Mouse (Mus musculus) hindbrain, embryonic 13.5 days (tissue): ENCODE measurements at regions not wholly inside any gene's neighbourhood (a gene's known extent, or its start where the extent isn't known, plus 50 kb on each side); places are given as distances from the start of the nearest gene placed in this dataset.

ENCODE experiments used
- ATAC-seq: fragments of 200-750 bp; cut with Nextera tagmentation; 2 replicates; pipeline ENCODE4 v1.8.0; 2017; ENCODE audit warnings: moderate TSS enrichment; ENCODE audit not compliant: low FRiP score
- H3K27ac ChIP-seq: fragments of 300-500 bp; sonication (generic); 2 replicates; pipeline ENCODE4 v1.5.1; 2015; ENCODE audit warnings: inconsistent platforms, mild to moderate bottlenecking, moderate library complexity
- H3K27me3 ChIP-seq: fragments of 300-500 bp; sonication (generic); 2 replicates; pipeline ENCODE4 v1.6.1; 2015; ENCODE audit warnings: mild to moderate bottlenecking, inconsistent platforms
- H3K36me3 ChIP-seq: fragments of 300-500 bp; sonication (generic); 2 replicates; pipeline ENCODE4 v1.6.1; 2015; ENCODE audit warnings: mild to moderate bottlenecking, inconsistent platforms
- H3K4me1 ChIP-seq: fragments of 300-500 bp; sonication (generic); replicated peaks from 2 replicates; pipeline ENCODE4 v1.6.1; 2015; ENCODE audit warnings: inconsistent platforms
- H3K4me2 ChIP-seq: fragments of 300-500 bp; sonication (generic); 2 replicates; pipeline ENCODE4 v1.6.1; 2015; ENCODE audit warnings: inconsistent platforms, mild to moderate bottlenecking, moderate library complexity
- H3K4me3 ChIP-seq: fragments of 300-500 bp; sonication (generic); 2 replicates; pipeline ENCODE4 v1.5.1; 2015; ENCODE audit warnings: mild to moderate bottlenecking, inconsistent platforms
- H3K9ac ChIP-seq: fragments of 300-500 bp; sonication (generic); 2 replicates; pipeline ENCODE4 v1.6.1; 2015; ENCODE audit warnings: mild to moderate bottlenecking, inconsistent platforms
- H3K9me3 ChIP-seq: fragments of 300-500 bp; sonication (generic); 2 replicates; pipeline ENCODE4 v1.6.1; 2016; ENCODE audit warnings: inconsistent platforms
- WGBS: fragments of 180-500 bp; shearing (Covaris S2); methylation state at CpG from one replicate; pipeline ENCODE4 v1.1.7; 2015; 5-methylcytosine and 5-hydroxymethylcytosine counted together

DNA sequence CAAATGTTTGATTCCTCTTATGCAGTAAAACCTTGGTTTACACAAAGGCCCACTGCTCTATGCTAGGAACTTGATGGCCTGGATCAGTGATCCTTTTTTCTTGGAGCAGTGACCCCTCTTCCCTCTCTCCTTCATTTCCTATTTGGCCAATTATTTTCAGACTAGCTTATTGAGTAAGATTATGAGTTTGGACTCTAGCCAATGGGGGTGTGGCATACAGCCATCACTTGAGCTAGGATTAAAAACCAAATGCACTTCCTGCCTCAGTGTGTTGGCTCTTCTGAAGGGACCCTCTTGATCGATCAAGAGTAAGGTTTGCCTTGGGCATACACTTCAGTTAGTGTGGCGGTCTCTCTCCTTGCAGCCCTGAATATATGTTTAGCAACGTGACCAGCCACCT, 1172.6 kb upstream of the Gulo start:
- Histone ChIP-seq H3K4me1 (0 out of 2 replicates have a peak, but pooled peaks cover 6% of the 10 kb centered on the region), H3K4me2 (no peak overlapping the region), H3K9ac (no peak overlapping the region), H3K36me3 (no peaks in the 10 kb centered on the region), H3K27me3 (no peaks in the 10 kb centered on the region), H3K9me3 (no peaks in the 10 kb centered on the region), H3K4me3 (no peak overlapping the region), H3K27ac (no peak overlapping the region)
- no peak for ATAC-seq
- WGBS, result 73% methylated on average over 3 of the region's 3 CpGs

DNA sequence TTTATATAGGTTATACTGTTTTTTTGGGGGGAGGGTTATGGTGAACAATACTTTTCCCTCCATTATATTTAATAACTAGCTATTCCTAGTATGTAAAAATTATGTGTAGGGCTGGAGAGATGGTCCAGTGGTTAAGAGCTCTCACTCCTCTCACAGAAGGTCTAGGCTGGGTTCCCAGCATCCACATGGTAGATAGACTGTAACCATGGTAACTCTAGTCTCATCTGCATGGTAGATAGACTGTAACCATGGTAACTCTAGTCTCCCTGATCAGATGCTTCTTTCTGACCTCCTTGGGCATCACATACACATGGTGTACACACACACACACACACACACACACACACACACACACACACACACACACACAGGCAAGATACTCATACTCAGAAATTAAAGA, 1170.5 kb upstream of the Gulo start:
- Histone ChIP-seq H3K4me1 (0 out of 2 replicates have a peak, but pooled peaks cover 6% of the 10 kb centered on the region), H3K27me3 (no peaks in the 10 kb centered on the region), H3K4me3 (no peak overlapping the region), H3K9me3 (no peaks in the 10 kb centered on the region), H3K36me3 (no peaks in the 10 kb centered on the region), H3K4me2 (no peak overlapping the region), H3K9ac (no peak overlapping the region), H3K27ac (no peak overlapping the region)
- ATAC-seq, result 0 out of 2 replicates have a peak, but pooled peaks have one; percentile 59

DNA sequence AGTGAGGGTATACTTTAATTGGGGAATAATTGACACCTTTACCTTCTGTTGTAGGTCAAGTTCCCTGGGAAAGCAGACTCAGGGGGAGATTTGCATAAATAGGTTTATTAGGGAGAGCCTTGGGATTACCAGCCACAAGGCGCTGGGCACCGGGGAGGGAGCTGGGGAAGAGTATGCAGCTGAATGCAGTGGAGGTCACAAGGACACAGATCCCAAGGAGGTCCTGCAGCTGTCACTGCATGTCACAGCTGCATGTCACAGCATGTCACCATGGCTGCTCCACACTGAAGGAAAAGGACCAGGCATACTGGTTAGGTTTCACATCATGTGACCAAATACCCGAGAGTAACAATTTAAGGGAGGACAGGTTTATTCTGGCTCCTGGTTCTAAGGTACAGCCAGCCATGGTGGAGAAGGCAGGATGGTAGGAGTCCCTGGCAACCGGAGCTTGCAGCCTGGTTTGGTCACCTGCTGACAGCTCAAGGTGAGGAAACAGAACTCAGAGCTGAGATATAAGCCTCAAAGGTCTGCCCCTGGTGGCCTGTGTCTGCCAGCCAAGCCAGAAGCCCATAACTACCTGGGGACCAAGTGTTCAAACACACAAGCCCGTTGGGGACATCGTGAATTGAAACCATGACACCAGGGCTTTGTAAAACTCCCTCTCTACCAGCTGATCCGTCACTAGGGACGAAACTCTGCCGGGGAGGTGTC, 1169.5 kb upstream of the Gulo start:
- Histone ChIP-seq H3K9ac (no peak overlapping the region), H3K36me3 (no peaks in the 10 kb centered on the region), H3K27me3 (no peaks in the 10 kb centered on the region), H3K27ac (no peak overlapping the region), H3K9me3 (no peaks in the 10 kb centered on the region), H3K4me3 (no peak overlapping the region), H3K4me2 (no peak overlapping the region), H3K4me1 (0 out of 2 replicates have a peak, but pooled peaks cover 6% of the 10 kb centered on the region)
- 55% methylated on average over 9 of the region's 9 CpGs for WGBS
- ATAC-seq, result no peak

DNA sequence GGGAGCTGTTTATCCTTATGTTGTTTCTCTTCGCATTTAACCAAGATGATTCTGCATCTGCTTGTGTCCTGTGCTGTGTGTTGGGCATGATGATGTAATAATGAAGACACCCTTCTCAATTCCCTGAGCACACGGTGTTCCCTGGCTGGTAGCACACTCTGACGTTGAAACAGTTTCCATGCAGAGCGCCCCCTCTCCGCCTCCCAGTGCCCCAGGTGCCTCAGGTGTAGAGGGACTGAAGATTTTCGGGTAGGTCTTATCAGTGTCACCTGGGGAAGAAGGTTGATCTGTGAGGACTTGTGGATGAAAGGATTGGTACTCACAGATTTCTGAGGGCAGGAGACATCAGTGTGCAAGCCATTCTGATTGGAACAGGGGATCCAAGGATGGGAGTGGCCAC, 1167.7 kb upstream of the Gulo start:
- ATAC-seq, result no peak
- Histone ChIP-seq H3K9me3 (no peaks in the 10 kb centered on the region), H3K36me3 (no peaks in the 10 kb centered on the region), H3K4me3 (no peak overlapping the region), H3K27me3 (no peaks in the 10 kb centered on the region), H3K9ac (no peak overlapping the region), H3K4me2 (no peak overlapping the region), H3K4me1 (0 out of 2 replicates have a peak, but pooled peaks cover 6% of the 10 kb centered on the region), H3K27ac (no peak overlapping the region)
- WGBS, result 80% methylated on average over 6 of the region's 6 CpGs

DNA sequence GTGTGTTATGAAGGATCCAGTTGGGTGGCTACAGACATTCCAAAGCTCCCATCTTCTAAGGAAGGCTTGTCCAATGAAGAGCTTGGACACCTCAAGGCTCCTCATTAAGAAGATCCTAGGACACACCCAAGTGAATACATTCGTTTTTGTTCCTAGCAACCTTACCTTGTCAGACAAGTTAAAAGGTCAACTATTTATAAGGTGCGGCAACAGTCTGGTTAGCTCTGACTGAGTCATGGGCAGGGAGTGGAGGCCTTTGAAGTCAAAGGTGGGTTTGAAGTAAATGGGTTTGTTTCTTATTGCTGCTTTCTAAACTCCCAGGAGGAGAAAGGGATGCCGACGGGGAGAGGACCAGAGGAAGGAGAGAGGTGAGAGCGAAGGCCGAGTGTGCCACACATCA, 1167.1 kb upstream of the Gulo start:
- Histone ChIP-seq H3K4me1 (0 out of 2 replicates have a peak, but pooled peaks cover 6% of the 10 kb centered on the region), H3K4me2 (no peak overlapping the region), H3K27ac (no peak overlapping the region), H3K27me3 (no peaks in the 10 kb centered on the region), H3K9me3 (no peaks in the 10 kb centered on the region), H3K4me3 (no peak overlapping the region), H3K9ac (no peak overlapping the region), H3K36me3 (no peaks in the 10 kb centered on the region)
- WGBS, result 94% methylated on average over 6 of the region's 6 CpGs
- ATAC-seq, result no peak

DNA sequence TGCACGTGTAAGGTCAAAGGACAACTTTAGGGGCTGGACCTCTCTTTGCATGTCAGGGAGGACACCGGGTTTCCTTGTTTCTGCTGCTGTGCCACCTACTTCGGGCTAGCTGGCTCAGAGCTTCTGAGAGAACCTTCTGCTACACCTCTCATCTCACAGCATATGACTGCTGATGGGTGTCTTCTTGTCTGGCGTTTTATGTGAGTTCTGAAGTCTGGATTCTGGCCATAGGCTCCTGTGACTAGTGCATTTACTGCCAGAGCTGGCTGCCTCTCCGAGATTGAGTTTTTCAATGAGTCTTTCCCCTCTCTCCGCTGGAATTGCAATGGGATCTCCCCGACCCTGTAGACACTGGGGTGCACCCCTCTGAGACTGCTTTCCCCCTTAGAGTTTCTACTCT, 1165.9 kb upstream of the Gulo start:
- H3K9me3 ChIP-seq, result no peaks in the 10 kb centered on the region
- no peak overlapping the region for H3K9ac ChIP-seq
- 77% methylated on average over 7 of the region's 7 CpGs for WGBS
- H3K36me3 ChIP-seq, result no peaks in the 10 kb centered on the region
- H3K27me3 ChIP-seq, result no peaks in the 10 kb centered on the region
- no peak overlapping the region for H3K4me3 ChIP-seq
- H3K4me2 ChIP-seq, result no peak overlapping the region
- 0 out of 2 replicates have a peak, but pooled peaks cover 6% of the 10 kb centered on the region for H3K4me1 ChIP-seq
- no peak overlapping the region for H3K27ac ChIP-seq
- no peak for ATAC-seq

DNA sequence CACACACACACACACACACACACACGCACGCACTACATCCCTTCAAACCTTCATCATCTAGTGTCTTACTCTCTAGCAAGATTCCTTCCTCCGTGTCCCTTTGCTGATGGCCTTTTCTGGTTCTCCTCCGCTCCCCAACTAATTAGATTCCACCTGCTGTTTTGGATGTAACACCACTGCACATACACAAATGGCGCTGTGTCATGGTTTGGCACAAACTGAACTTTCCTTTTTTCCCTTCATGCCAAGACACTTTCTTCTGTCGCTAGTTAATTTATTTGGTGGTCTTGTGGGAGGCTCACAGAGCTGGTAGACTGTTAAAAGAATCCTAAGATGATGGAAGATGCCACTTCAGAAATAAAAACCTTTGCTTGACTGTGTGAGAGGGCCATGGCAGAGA, 1161.8 kb upstream of the Gulo start:
- Histone ChIP-seq H3K27me3 (no peaks in the 10 kb centered on the region), H3K27ac (no peak overlapping the region), H3K9ac (no peak overlapping the region), H3K9me3 (no peaks in the 10 kb centered on the region), H3K36me3 (no peaks in the 10 kb centered on the region), H3K4me2 (no peak overlapping the region), H3K4me1 (0 out of 2 replicates have a peak, but pooled peaks cover 5% of the 10 kb centered on the region), H3K4me3 (no peak overlapping the region)
- ATAC-seq, result no peak
- WGBS, result 88% methylated on average over 6 of the region's 6 CpGs

DNA sequence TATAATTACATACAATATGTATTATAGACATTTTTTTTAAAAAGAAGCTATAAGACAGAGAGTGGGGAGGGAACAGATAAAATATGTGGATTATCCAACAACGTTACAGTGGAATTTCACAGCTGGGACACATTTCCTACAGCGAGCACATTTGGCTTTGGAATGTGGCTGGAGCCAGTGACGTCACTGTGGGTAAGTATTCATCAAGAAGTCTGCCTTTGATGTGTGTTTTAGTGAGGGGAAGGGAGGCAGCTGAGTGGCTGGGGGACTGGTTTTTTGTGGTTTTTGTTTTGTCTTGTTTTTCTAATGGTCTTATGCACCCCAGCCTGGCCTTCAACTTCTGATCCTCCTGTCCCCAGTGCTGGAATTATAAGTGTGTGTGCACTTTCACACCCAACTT, 1161.2 kb upstream of the Gulo start:
- H3K27me3 ChIP-seq, result no peaks in the 10 kb centered on the region
- H3K27ac ChIP-seq, result no peak overlapping the region
- H3K9me3 ChIP-seq, result no peaks in the 10 kb centered on the region
- 59% methylated on average over 3 of the region's 3 CpGs for WGBS
- no peak overlapping the region for H3K4me3 ChIP-seq
- no peak for ATAC-seq
- no peak overlapping the region for H3K4me2 ChIP-seq
- 0 out of 2 replicates have a peak, but pooled peaks cover 5% of the 10 kb centered on the region for H3K4me1 ChIP-seq
- no peaks in the 10 kb centered on the region for H3K36me3 ChIP-seq
- H3K9ac ChIP-seq, result no peak overlapping the region

DNA sequence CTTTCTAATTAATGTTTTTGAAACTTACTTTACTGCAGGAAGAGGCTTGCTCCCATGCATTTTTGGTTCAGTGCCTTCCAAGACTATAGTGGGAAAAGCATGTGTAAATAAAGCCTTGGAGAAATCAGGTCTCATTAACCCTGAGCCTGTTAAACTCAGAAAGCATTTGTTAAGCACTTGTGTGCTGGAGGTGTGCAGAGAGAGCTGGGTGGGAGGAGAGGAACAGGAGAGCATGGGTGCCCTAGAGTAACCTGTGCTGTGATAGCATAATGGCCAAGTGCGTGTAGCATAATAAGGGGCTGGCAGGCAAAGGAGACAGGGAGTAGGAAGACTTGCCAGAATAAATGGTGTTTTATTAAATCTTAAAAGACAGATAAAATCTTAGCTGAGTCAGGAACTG, 1160.2 kb upstream of the Gulo start:
- ATAC-seq, result no peak
- H3K9ac ChIP-seq, result no peak overlapping the region
- 0 out of 2 replicates have a peak, but pooled peaks cover 5% of the 10 kb centered on the region for H3K4me1 ChIP-seq
- no peak overlapping the region for H3K4me2 ChIP-seq
- H3K4me3 ChIP-seq, result no peak overlapping the region
- H3K9me3 ChIP-seq, result no peaks in the 10 kb centered on the region
- H3K27ac ChIP-seq, result no peak overlapping the region
- no peaks in the 10 kb centered on the region for H3K36me3 ChIP-seq
- no peaks in the 10 kb centered on the region for H3K27me3 ChIP-seq
- 60% methylated on average over 1 of the region's 1 CpGs for WGBS

DNA sequence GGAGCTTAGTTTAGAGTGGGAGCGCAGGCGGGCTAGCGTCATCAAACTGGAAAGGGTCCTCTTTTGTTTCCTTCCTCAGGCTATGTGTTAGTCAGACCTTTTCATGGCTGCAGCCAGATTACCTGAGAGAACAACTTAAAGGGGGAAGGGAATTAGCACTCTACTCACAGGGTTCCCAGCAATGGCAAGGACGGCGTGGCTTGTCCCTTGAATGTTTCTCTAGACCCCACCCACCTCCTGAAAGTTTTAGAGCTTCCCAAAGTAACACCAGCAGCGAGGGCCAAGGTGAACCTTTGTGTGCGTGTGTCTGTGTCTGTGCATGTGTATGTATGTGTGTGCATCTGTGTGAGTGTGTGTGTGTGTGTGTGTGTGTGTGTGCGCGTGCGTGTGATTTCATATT, 1151.0 kb upstream of the Gulo start:
- H3K4me1 ChIP-seq, result 0 out of 2 replicates have a peak, but pooled peaks cover 3% of the 10 kb centered on the region
- no peak overlapping the region for H3K4me3 ChIP-seq
- ATAC-seq, result no peak
- no peaks in the 10 kb centered on the region for H3K36me3 ChIP-seq
- H3K27me3 ChIP-seq, result no peaks in the 10 kb centered on the region
- no peak overlapping the region for H3K4me2 ChIP-seq
- no peak overlapping the region for H3K9ac ChIP-seq
- H3K9me3 ChIP-seq, result no peaks in the 10 kb centered on the region
- 89% methylated on average over 10 of the region's 10 CpGs for WGBS
- H3K27ac ChIP-seq, result no peak overlapping the region

DNA sequence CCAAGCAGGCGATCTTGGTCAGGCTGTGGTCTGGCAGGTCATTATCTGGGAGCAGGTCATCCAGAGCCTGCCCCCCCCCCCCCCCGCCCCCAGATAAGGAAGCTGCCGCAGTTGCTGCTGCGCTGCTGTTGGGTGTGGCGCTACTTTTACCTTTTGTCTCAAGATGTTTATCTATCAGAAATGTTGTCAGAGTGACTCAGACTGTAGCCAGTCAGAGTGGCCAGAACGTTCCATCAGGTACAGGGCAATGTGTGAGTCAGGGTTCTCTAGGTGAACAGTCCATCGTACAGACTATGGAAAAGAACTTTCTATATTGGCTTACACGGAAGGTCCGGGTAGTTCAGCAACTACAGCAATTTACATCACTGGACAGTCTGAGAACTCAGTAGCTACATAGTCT, 1149.9 kb upstream of the Gulo start:
- H3K27me3 ChIP-seq, result no peaks in the 10 kb centered on the region
- H3K27ac ChIP-seq, result no peak overlapping the region
- H3K9me3 ChIP-seq, result no peaks in the 10 kb centered on the region
- H3K4me3 ChIP-seq, result no peak overlapping the region
- H3K9ac ChIP-seq, result no peak overlapping the region
- no peaks in the 10 kb centered on the region for H3K36me3 ChIP-seq
- 92% methylated on average over 9 of the region's 9 CpGs for WGBS
- 0 out of 2 replicates have a peak, but pooled peaks cover 3% of the 10 kb centered on the region for H3K4me1 ChIP-seq
- ATAC-seq, result no peak
- H3K4me2 ChIP-seq, result no peak overlapping the region

DNA sequence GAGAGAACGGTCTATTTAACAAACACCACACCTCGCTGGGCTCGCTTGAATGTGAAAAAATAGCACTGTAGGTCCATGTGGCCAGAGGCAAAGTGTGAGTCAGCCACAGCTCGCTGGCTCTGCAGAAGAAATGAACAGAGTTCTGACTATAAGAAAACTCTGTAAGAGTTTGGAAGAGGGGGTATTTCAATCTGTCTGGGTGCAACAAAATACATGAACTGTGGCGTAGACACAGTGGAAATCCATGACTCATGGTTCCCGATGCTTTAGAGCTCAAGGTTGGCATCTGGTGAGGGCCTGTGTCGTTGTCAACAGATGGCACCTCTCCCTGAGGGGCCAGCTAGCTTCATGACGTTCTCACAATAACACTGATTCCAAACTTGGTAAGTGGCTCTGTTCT, 1147.4 kb upstream of the Gulo start:
- no peak overlapping the region for H3K9ac ChIP-seq
- H3K4me2 ChIP-seq, result no peak overlapping the region
- no peak overlapping the region for H3K4me3 ChIP-seq
- H3K9me3 ChIP-seq, result no peaks in the 10 kb centered on the region
- H3K27ac ChIP-seq, result no peak overlapping the region
- no peak for ATAC-seq
- no peaks in the 10 kb centered on the region for H3K36me3 ChIP-seq
- H3K27me3 ChIP-seq, result no peaks in the 10 kb centered on the region
- 0 out of 2 replicates have a peak, but pooled peaks cover 3% of the 10 kb centered on the region for H3K4me1 ChIP-seq
- 70% methylated on average over 8 of the region's 8 CpGs for WGBS

DNA sequence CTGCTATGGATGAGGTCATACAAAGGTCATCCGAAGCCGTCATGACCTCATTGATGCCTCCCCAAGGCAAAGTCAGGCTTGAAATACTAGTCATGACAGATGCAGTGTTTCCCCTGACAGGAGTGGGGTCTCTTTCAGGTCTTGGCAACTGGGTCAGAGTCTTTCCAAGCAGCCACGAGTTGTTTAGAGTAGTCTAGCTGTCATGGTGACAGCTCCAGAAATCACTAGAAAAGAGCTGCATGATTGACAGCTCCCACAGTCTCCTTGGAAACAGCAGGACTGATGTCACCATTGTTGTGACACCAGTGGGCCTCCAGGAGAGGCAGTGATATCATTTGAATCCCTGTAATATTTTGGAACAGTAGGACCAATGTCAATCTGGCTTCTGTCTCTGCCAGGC, 1144.6 kb upstream of the Gulo start:
- Histone ChIP-seq H3K9me3 (no peaks in the 10 kb centered on the region), H3K27ac (no peak overlapping the region), H3K27me3 (no peaks in the 10 kb centered on the region), H3K9ac (no peak overlapping the region), H3K4me2 (no peak overlapping the region), H3K4me3 (no peak overlapping the region), H3K4me1 (0 out of 2 replicates have a peak, but pooled peaks cover 3% of the 10 kb centered on the region), H3K36me3 (no peaks in the 10 kb centered on the region)
- WGBS, result 52% methylated on average over 3 of the region's 3 CpGs
- ATAC-seq, result no peak
